Mouse (Mus musculus): ENCODE results near the gene Rccd1.

Gene Rccd1

DNA sequence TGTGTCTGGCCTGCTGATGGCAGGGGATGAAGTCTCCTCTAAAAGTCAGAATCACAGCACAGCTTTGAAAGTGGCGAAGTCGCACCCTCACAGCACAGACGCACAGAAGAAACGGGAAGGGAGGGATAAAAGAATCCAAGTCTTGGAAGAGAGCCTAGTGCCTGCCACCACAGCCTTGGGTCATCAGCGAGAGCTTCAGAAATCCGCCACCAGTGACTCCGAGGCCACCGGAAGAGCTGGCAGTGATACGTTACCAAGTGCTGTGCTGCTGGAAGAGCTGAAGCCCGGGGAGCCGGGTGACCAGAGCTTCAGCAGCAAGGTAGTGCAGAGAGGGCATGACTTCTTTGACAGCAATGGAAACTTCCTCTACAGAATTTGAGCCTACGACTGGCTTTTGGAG, 59.6 kb downstream of the Rccd1 start:
- ChIA-PET CTCF (interaction anchor here in 3 of 4 experiments (1.0 to 1.8 kb wide), 4 partner anchors 9 to 124 kb away, joined by 3 to 5 read pairs (median 3); no protein-coding TSS in a partner anchor), POLR2A (interaction anchor here in 2 of 4 experiments (0.8 to 2.3 kb wide), 8 partner anchors 8 to 212 kb away, joined by 3 to 7 read pairs (median 4); partner anchors contain the start of gene Ttll13 (in 1 of the 2))

DNA sequence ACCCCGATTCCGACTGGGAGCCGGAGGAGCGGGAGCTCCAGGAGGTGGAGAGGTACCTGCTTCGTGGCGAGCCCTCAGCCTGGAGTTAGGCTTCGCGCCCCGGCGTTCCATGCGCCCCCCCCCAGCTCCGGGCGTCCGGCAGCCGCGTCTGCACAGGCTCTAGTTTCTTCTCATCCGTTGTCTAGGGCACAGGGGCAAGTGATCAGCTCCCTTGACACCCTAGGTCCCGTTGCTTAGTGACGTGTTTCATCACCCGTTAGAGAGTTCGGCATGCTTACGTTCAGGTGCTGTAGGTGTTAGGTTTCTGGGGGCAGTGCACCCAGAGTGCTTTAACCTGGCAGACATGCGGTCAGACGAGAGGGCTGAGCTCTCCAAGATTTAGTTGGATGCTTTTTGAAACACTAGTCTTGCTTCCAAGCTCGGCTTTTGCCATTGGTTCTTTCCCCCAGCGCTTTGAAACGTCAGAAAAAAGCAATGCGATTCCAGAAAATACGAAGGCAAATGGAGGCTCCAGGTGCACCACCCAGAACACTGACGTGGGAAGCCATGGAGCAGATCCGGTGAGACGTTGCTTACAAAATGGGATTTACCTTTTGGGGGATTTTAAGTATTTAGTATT, 62.8 kb downstream of the Rccd1 start:
- ChIA-PET CTCF (interaction anchor here in 3 of 4 experiments (0.6 to 1.5 kb wide), 12 partner anchors 9 to 495 kb away, joined by 3 to 7 read pairs (median 4); partner anchors contain the start of genes Cib1 (in 1 of the 3), Gdpgp1 (in 1 of the 3), Hddc3 (in 1 of the 3) and Ttll13 (in 1 of the 3)), POLR2A (interaction anchor here (0.6 to 7.1 kb wide), 83 partner anchors 8 to 469 kb away, joined by 3 to 32 read pairs (median 5); partner anchors contain the start of genes Cib1 (in 4 of the 4), Gdpgp1 (in 4 of the 4), Rccd1 (in 3 of the 4) and Ttll13 (in 3 of the 4))

DNA sequence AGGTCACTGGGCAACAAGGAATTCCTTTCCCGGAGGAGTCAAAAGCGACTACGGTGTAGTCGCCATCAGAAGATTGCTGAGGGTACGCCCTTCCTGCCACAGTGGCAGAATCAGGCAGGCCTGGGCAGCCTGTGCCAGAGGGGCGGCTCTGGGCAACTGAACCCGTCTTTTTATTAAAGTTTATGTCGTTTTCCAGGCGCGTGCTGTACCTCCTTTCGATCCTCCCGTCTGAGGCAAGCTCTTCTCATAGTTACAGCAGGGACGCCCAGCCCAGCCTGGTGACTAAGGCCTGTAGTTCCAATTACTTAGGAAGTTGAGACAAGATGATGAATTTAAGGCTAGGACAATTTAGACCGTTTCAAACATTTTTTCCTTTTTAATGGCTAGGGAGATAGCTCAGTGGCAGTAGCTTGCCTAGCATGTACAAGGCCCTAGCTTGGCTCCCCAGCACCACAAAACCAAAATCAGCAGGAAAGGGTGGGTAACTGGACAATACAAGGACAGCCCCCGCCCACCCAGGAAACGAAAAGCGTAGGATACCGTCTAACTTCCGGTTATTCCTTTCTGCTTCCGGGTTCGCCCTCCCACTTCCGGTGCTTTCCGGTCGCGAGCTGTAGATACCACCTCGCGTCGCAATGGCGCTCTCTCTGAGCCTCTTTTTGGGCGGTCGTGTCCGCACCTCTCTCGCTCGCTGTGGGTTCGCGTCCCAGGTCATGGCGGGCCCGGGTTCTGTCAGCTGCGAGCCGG, 63.5 kb downstream of the Rccd1 start, which contains the start of gene Ngrn:
Gene Ngrn (plus strand): TSS at position 591 of the 747 bp plus-strand sequence.
- ChIA-PET CTCF (interaction anchor here in 3 of 4 experiments (0.5 to 1.5 kb wide), 15 partner anchors 8 to 138 kb away, joined by 3 to 6 read pairs (median 4); partner anchors contain the start of genes Cib1 (in 2 of the 3), Gdpgp1 (in 2 of the 3), Hddc3 (in 1 of the 3) and Ttll13 (in 1 of the 3)), POLR2A (interaction anchor here (0.6 to 7.1 kb wide), 83 partner anchors 8 to 468 kb away, joined by 3 to 32 read pairs (median 5); partner anchors contain the start of genes Cib1 (in 4 of the 4), Gdpgp1 (in 4 of the 4), Rccd1 (in 3 of the 4) and Ttll13 (in 3 of the 4))

DNA sequence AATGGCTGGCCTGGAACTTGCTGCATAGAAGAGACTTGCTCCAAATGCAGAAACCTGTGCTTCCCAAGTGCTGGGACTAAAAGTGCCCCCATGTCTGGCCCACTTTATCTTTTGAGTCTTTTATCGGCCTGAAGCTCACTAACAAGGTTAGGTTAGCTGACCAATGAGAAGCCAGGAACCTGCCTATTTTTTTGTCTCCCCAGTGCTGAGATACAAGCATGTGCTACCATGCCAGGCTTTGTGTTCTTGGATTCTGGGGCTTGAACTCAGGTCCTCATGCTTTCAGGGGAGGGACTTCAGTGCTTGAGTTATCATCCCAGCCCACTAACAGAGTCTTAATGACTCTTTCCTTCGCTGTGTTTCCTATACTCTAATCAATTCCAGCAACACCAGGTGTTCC, 66.5 kb downstream of the Rccd1 start:
- POLR2A ChIA-PET, result interaction anchor here in 3 of 4 experiments (0.8 to 7.1 kb wide), 30 partner anchors 8 to 545 kb away, joined by 3 to 30 read pairs (median 5); partner anchors contain the start of genes Cib1 (in 3 of the 3), Gdpgp1 (in 3 of the 3), Ttll13 (in 2 of the 3) and Idh2 (in 1 of the 3)
- CTCF ChIA-PET, result interaction anchor here in 1 of 4 experiments (1.4 kb wide), 1 partner anchor 12 kb away, joined by 4 read pairs; the partner anchor contains the start of gene Ttll13

DNA sequence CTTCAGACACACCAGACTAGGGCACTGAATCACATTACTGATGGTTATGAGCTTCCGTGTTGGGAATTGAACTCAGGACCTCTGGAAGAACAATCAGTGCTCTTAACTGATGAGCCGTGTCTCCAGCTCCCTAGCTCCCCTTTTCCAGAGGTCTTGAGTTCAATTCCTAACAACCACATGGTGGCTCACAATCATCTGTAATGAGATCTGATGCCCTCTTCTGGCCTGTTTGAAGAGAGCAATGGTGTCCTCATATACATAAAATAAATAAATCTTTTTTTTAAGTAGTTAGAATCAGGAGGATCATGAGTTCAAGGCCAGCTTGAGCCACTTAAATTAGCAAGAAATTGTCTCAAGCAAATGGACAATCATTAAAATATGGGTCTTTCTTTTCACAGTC, 68.3 kb downstream of the Rccd1 start:
- ChIA-PET POLR2A (interaction anchor here (0.6 to 7.1 kb wide), 39 partner anchors 8 to 142 kb away, joined by 3 to 30 read pairs (median 4); partner anchors contain the start of genes Ttll13 (in 4 of the 4), Cib1 (in 2 of the 4), Gdpgp1 (in 2 of the 4) and Idh2 (in 1 of the 4)), CTCF (interaction anchor here in 3 of 4 experiments (0.6 to 2.5 kb wide), 25 partner anchors 8 to 371 kb away, joined by 3 to 12 read pairs (median 4); partner anchors contain the start of genes Ttll13 (in 2 of the 3), Blm (in 1 of the 3), Cib1 (in 1 of the 3) and Gdpgp1 (in 1 of the 3))

DNA sequence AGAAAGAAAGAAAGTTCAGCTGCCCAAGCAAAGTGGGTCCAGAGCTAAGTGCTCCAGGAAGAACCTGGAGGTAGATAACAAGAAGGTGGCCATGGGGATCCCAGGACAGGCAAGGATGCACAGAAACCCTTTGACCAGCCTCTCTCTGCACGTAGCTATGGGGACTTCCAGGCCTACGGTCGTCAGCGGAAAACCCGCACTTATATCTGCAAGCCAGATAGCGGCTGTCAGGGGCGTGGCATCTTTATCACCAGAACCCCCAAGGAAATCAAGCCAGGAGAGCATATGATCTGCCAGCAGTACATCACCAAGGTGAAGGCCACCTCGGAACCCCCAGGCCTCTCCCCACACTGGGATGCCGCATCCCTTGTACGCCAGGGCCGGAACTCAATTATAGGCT, 71.4 kb downstream of the Rccd1 start:
- POLR2A ChIA-PET, result interaction anchor here in 2 of 4 experiments (0.6 to 5.0 kb wide), 10 partner anchors 8 to 101 kb away, joined by 3 to 25 read pairs (median 4); partner anchors contain the start of genes Cib1 (in 2 of the 2), Ngrn (in 2 of the 2) and Gdpgp1 (in 1 of the 2)
- CTCF ChIA-PET, result interaction anchor here in 3 of 4 experiments (0.6 to 1.3 kb wide), 3 partner anchors 8 to 488 kb away, joined by 3 to 11 read pairs (median 3); partner anchors contain the start of gene Ngrn (in 1 of the 3)

DNA sequence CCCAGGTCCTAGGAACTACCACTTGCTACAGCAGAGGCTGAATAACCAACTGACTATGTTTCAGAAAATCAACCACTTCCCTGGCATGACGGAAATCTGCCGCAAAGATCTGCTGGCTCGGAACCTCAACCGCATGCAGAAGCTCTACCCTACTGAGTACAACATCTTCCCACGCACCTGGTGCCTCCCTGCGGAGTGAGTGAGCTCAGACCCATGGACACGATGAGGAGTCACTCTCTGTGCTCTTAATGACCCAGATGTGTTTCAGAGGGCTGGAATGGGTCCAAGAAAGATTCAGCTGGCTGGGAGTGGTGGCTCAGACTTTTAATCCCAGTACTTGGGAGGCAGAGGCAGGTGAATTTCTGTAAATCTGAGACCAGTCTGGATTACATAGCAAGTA, 71.8 kb downstream of the Rccd1 start:
- ChIA-PET CTCF (interaction anchor here in 3 of 4 experiments (0.6 to 1.3 kb wide), 3 partner anchors 9 to 489 kb away, joined by 3 to 11 read pairs (median 3); partner anchors contain the start of gene Ngrn (in 1 of the 3)), POLR2A (interaction anchor here in 3 of 4 experiments (0.6 to 5.0 kb wide), 11 partner anchors 9 to 1053 kb away, joined by 3 to 25 read pairs (median 4); partner anchors contain the start of genes Cib1 (in 3 of the 3), Gdpgp1 (in 2 of the 3) and Ngrn (in 2 of the 3))

DNA sequence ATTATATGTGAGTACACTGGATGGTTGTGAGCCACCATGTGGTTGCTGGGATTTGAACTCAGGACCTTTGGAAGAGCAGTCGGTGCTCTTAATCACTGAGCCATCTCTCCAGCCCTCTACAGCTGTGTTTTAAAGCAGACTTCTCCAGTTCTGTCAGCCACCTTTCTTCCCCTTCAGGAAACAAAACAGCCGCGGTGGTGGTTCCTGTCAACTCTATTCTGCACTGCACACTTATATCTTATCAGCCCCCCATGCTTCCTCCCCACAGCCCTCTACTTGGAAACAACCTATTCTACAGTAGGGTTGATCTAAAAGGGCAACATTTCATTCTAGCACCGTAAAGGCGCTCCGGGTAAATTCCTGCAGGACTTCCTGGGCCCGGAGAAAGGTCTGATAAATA, 77.4 kb downstream of the Rccd1 start:
- ChIA-PET POLR2A (interaction anchor here (0.6 to 3.1 kb wide), 52 partner anchors 9 to 755 kb away, joined by 3 to 45 read pairs (median 6); partner anchors contain the start of genes Cib1 (in 3 of the 4), Gdpgp1 (in 3 of the 4), Ngrn (in 3 of the 4) and Rccd1 (in 2 of the 4)), CTCF (interaction anchor here in 3 of 4 experiments (0.8 to 1.8 kb wide), 8 partner anchors 9 to 94 kb away, joined by 3 to 12 read pairs (median 4); partner anchors contain the start of gene Unc45a (in 1 of the 3))

DNA sequence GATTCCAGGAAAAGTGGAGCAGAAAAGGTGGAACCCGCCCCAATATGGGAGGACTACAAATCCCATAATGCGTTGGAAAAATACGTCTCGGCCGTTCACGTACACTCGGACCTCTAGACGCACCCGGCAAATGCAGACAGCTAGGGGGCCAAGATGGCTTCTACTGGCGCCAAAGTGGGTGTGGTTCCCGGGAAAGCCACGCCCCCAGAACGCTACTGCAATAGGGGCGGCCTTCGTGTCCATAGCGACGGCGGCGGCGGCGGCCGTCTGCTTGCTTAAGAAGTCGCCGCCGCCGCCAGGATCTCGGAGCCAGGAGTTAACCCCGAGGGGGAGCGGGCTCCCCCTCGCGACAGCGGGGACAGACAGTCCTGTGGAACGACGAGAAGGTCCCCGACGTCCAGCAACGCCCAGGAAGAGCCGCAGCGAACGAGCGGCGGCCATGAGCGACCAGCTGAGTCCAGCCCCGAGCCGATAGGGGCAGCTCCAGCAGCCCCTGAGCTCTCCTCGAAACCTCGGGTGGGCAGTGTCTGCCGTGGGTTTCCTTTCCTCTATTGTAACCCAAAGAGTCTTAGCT, 78.0 kb downstream of the Rccd1 start, which contains the start of gene Ttll13:
Gene Ttll13 (plus strand): TSS at position 229 of the 574 bp plus-strand sequence.
- POLR2A ChIA-PET, result interaction anchor here (0.5 to 3.1 kb wide), 60 partner anchors 9 to 754 kb away, joined by 3 to 45 read pairs (median 5); partner anchors contain the start of genes Cib1 (in 3 of the 4), Gdpgp1 (in 3 of the 4), Ngrn (in 3 of the 4) and Rccd1 (in 2 of the 4)

DNA sequence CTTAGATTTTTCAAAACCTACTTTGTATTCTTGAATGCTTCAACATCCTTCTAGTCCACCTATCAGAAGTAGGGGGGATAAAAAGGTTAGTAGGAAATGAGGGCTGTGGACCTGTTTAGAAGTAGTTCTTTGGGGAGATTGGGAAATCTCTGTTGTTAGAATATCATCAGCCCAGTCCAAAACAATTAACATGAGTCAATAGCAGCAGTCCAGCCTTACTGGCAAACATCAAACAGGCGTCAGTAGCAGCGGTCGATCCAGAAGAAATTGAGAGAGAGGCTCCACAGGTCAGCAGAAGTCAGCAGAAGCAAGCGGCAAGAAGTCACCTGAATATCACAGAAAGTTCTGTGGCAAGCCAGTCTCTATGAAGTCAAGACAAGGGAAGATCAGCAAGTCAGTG, 79.4 kb downstream of the Rccd1 start:
- ChIA-PET CTCF (interaction anchor here in 1 of 4 experiments (1.6 kb wide), 1 partner anchor 104 kb away, joined by 6 read pairs; no protein-coding TSS in a partner anchor), POLR2A (interaction anchor here in 1 of 4 experiments (1.7 to 2.1 kb wide), 2 partner anchors 12 to 30 kb away, joined by 3 to 25 read pairs; partner anchors contain the start of genes Cib1 and Gdpgp1)

More for the DNA sequence above, 78.0 kb downstream of the Rccd1 start, which contains the start of gene Ttll13:
- CTCF ChIA-PET, result interaction anchor here (0.5 to 1.8 kb wide), 23 partner anchors 9 to 536 kb away, joined by 3 to 12 read pairs (median 4); partner anchors contain the start of genes Cib1 (in 1 of the 4), Gdpgp1 (in 1 of the 4), Ngrn (in 1 of the 4) and Sema4b (in 1 of the 4)

Data from embryonic stem cell, embryonic (primary cell).